Mouse (Mus musculus): Measurements from ENCODE around the gene Pigk. TPM values are rescaled to one million over a fixed set of nuclear protein-coding genes. Genes with fewer than 3 reads are reported as not detected.

The Pigk gene
- 61.6 and 100 TPM in 2 replicates for polyA plus RNA-seq (2015; fragmentation: Nextera tagmentation; extraction: Ambion mirVana)

GRCm38 (mm10) chr3:152713991-152714902 lies at the start of gene Pigk:
Gene Pigk, plus strand, starts transcription at chr3:152714100.

GRCm38 (mm10) chr3:152668239-152668638 lies 45.7 kb upstream of the Pigk start, which contains the start of gene Ak5:
Gene Ak5, minus strand, starts transcription at chr3:152668360.

DNA sequence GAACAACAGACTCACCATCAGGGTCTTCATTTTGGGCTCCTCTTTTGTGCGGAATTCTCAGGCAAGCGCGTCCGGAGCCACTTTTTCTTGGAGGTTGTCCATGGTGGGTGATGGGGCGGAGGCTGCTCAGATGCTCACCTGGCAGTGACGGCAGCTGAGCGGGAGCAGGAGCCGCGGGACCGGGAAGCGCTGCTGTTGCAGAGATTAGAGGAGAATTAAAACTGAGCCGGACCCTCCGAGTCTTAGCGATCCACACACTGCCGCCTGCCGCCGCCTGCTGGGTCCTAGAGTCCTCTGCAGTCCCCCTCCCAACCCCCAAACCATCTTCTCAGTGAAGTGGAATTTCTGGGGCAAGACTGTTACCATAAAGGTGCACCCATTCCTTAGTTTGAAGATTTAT lies 268.1 kb downstream of the Pigk start, which contains the start of gene St6galnac5:
Gene St6galnac5 (minus strand): TSS at position 259 of the 400 bp plus-strand sequence.

Other genes starting within 250 kb of the Pigk start
- 4.5 and 6.1 TPM in 2 replicates for gene Ak5, start 45.7 kb upstream of the Pigk start, polyA plus RNA-seq (2015; fragmentation: Nextera tagmentation; extraction: Ambion mirVana)